Mouse (Mus musculus) lung, postnatal 0 days (tissue): Measurements from ENCODE around the gene B4galnt3.

Experiments
- CTCF ChIP-seq: IDR thresholded peaks from 2 replicates; pipeline ENCODE4 v1.5.1; 2016; ENCODE audit warnings: antibody characterized with exemption, mild to moderate bottlenecking
- EP300 ChIP-seq: IDR thresholded peaks from 2 replicates; pipeline ENCODE4 v1.6.1; 2016; ENCODE audit warnings: antibody characterized with exemption, mild to moderate bottlenecking, control low read depth

GRCm38 (mm10) chr6:120255144-120255543 lies 39.2 kb downstream of the B4galnt3 start:
- no peak for TF ChIP-seq CTCF
- TF ChIP-seq EP300: no peak
